Mouse (Mus musculus) kidney, adult 2 months (tissue): ENCODE data around the gene Ndufb10.

Experiments
- CTCF ChIP-seq: fragments of 200-500 bp; conservative IDR thresholded peaks from 2 replicates; pipeline ENCODE4 v1.5.1; 2011; ENCODE audit warnings: low read depth, mild to moderate bottlenecking, control low read depth, low read length, moderate library complexity, mixed read lengths; ENCODE audit not compliant: insufficient read depth, insufficient read length
- POLR2A ChIP-seq: fragments of 200-500 bp; IDR thresholded peaks from one replicate; pipeline ENCODE4 v1.6.1; 2011; ENCODE audit warnings: low read depth, low read length, control low read depth

DNA sequence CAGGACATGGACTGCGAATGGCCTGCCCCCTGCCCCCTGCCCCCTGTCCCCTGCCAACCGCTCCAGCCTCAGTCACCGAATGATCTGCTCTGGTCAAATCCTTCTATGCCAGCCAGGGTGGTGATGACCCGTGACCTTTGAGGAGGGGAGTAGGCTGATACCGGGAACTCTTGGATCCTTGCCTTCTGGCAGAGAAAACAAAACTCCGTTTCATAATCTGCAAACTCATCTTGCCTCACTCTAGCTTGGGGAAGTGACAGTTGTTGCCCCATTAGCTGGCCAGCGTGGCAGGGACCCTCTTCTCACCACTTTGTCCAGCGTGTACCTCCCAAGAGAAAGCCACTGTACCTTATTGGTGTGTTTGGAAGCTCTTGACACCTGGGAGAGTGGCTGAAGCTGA is 18.0 kb upstream of the Ndufb10 start:
- TF ChIP-seq CTCF (no peak), POLR2A (no peak)
